26 mouse cellular contexts compared by ENCODE assay signal in the genomic region with DNA sequence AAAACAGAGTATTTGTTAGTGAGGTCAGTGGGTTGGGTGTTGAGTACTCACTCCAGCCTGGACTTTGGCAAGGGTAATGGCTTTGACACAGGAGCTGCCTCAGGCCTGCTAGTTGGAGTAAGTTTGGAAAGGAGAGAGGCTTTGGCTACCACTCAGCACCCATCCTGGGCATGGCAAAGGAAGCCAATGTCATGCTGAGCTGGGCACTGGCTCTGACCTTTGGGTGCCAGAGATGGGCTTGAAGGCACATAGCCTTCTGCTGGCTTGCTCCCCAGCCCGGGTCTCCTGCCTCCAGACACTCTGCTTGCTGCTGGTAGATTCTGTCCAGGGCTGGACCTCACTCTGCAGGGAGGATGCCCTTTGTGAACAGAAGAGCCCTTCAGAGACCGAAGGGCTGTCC.
"Had no signal": no experiment of that assay in that cellular context is flagged by ENCODE, and none has a peak within 500 bp of the region (broad histone marks: within the 10 kb centered on the region; RNA-seq: fewer than 3 reads in every experiment).

No protein-coding gene starts in this region.

- H3K27ac ChIP-seq: gastrocnemius, adult 2 months; heart, embryonic 10.5 days; hindbrain, embryonic 10.5 days; hindbrain, embryonic 12.5 days; hindbrain, embryonic 14.5 days; intestine, embryonic 15.5 days; layer of hippocampus, adult 2 months; left cerebral cortex, adult 2 months; limb, embryonic 10.5 days; limb, embryonic 12.5 days; liver, embryonic 13.5 days had no signal

- H3K4me3 ChIP-seq: gastrocnemius, adult 2 months; heart, embryonic 10.5 days; heart, embryonic 12.5 days; hindbrain, embryonic 10.5 days; hindbrain, embryonic 12.5 days; intestine, embryonic 15.5 days; layer of hippocampus, adult 2 months; left cerebral cortex, adult 2 months; limb, embryonic 10.5 days; limb, embryonic 12.5 days; liver, embryonic 13.5 days had no signal

- H3K4me1 ChIP-seq: heart, embryonic 10.5 days; heart, embryonic 12.5 days; intestine, embryonic 15.5 days; limb, embryonic 10.5 days; limb, embryonic 12.5 days; liver, embryonic 13.5 days had no signal

- H3K9ac ChIP-seq: heart, embryonic 12.5 days; hindbrain, embryonic 12.5 days; hindbrain, embryonic 14.5 days; intestine, embryonic 15.5 days; limb, embryonic 12.5 days; liver, embryonic 13.5 days had no signal

- H3K9me3 ChIP-seq: heart, embryonic 10.5 days; heart, embryonic 12.5 days; hindbrain, embryonic 10.5 days; hindbrain, embryonic 12.5 days; intestine, embryonic 15.5 days; limb, embryonic 10.5 days; limb, embryonic 12.5 days; liver, embryonic 13.5 days had no signal

- ATAC-seq: hindbrain, embryonic 16.5 days; inflammation-experienced regulatory T-cells, adult 6 months; intestine, embryonic 15.5 days; intestine, postnatal 0 days had no signal

- H3K4me2 ChIP-seq: heart, embryonic 12.5 days; hindbrain, embryonic 12.5 days; hindbrain, embryonic 14.5 days; intestine, embryonic 15.5 days; limb, embryonic 12.5 days; liver, embryonic 11.5 days; liver, embryonic 13.5 days had no signal

- H3K36me3 ChIP-seq: heart, embryonic 10.5 days; heart, embryonic 12.5 days; hindbrain, embryonic 10.5 days; hindbrain, embryonic 12.5 days; intestine, embryonic 15.5 days; limb, embryonic 10.5 days; limb, embryonic 12.5 days; liver, embryonic 13.5 days had no signal

- DNase-seq: gastrocnemius, adult 2 months; gastrocnemius, postnatal 10 days; gastrocnemius, postnatal 25 days; heart, adult 18-20 months; heart, postnatal 10 days; kidney, adult 18-20 months; kidney, adult 8-10 months; kidney, postnatal 10 days; kidney, postnatal 25 days; kidney, postnatal 4 days; liver; liver, embryonic 13.5 days had no signal

- H3K27me3 ChIP-seq: liver, embryonic 13.5 days had no signal
